Mouse (Mus musculus): ENCODE data around the gene Frmd4b. TPM values are rescaled to one million over a fixed set of nuclear protein-coding genes. Genes with fewer than 3 reads are reported as not detected.

Frmd4b gene
- total and polyA plus RNA-seq, 3 experiments = 0.44 to 2.9 TPM; not detected in 1

DNA sequence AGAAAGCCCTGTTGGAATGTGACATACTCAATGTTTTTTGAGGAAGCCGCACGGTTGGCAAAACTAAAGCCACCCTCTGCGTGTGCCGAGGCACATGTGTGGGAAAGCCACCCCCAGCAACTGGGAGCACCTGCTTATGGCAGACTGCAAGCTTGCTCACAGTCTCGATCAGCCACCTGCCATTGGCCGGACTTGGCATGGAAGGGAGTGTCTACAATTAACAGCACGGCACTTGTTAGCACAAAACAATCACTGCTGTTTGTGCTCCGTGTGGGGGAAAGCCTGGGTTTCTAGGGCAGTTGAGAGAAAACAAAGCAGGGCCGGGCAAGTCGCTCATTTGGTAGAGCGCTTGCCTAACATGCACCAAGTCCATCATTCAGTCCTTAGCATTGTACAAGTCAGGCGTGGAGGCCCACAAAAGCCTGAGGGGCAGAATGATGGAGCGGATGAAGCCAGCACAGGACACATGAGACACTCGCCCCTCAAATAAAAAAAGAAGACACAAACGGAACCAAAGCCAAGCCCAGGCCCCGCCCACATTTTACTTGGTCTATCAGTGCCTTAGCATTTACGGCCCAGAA, 277.0 kb downstream of the Frmd4b start:
- no peaks in the 10 kb centered on the region for H3K4me1 ChIP-seq (ENCODE audit: insufficient read depth, low read depth, low read length)
- no peak for TF ChIP-seq TAL1 (conservative IDR thresholded peaks at IDR 0.05; ENCODE audit: low read depth, low read length)
- no peak for TF ChIP-seq CTCF (IDR thresholded peaks at IDR 0.05; ENCODE audit: low read depth, low read length)
- no peak for TF ChIP-seq GATA1 (IDR thresholded peaks at IDR 0.05; ENCODE audit: borderline replicate concordance, low read length)
- no peak for TF ChIP-seq POLR2AphosphoS5 (IDR thresholded peaks at IDR 0.05; ENCODE audit: insufficient replicate concordance, low read depth, low read length)
- H3K36me3 ChIP-seq (replicated peaks) = no peaks in the 10 kb centered on the region
- H3K9me3 ChIP-seq (replicated peaks) = peaks cover 38% of the 10 kb centered on the region
- no peak for ATAC-seq (ENCODE audit: extremely low read depth, insufficient number of reproducible peaks, low FRiP score, poor library complexity, severe bottlenecking)
- H3K4me3 ChIP-seq (ENCODE audit: low read depth, low read length) = no peak overlapping the region
- H3K27me3 ChIP-seq (ENCODE audit: insufficient read depth, low read length) = no peaks in the 10 kb centered on the region
- no peak for DNase-seq (ENCODE audit: low spot score)

GRCm38 (mm10) chr6:97339271-97339681, 278.1 kb downstream of the Frmd4b start:
- no peak for TF ChIP-seq TAL1 (conservative IDR thresholded peaks at IDR 0.05; ENCODE audit: low read depth, low read length)
- TF ChIP-seq GATA1 (IDR thresholded peaks at IDR 0.05; ENCODE audit: borderline replicate concordance, low read length) = no peak
- TF ChIP-seq CTCF (IDR thresholded peaks at IDR 0.05; ENCODE audit: low read depth, low read length) = no peak
- no peak for TF ChIP-seq GATA2 (IDR thresholded peaks at IDR 0.05; ENCODE audit: borderline replicate concordance, low read depth, low read length)
- no peak for TF ChIP-seq POLR2AphosphoS5 (IDR thresholded peaks at IDR 0.05; ENCODE audit: insufficient replicate concordance, low read depth, low read length)
- Histone ChIP-seq H3K4me1 (ENCODE audit: insufficient read depth, low read depth, low read length) (no peaks in the 10 kb centered on the region), H3K36me3 (replicated peaks) (no peaks in the 10 kb centered on the region), H3K4me3 (ENCODE audit: low read depth, low read length) (no peak overlapping the region), H3K9me3 (replicated peaks) (peaks cover 38% of the 10 kb centered on the region), H3K27me3 (ENCODE audit: insufficient read depth, low read length) (no peaks in the 10 kb centered on the region)
- ATAC-seq (ENCODE audit: extremely low read depth, insufficient number of reproducible peaks, low FRiP score, poor library complexity, severe bottlenecking) (no peak), DNase-seq (ENCODE audit: low spot score) (no peak)

GRCm38 (mm10) chr6:97338843-97339242, 278.5 kb downstream of the Frmd4b start:
- no peaks in the 10 kb centered on the region for H3K36me3 ChIP-seq (replicated peaks)
- DNase-seq (ENCODE audit: low spot score) = no peak
- peaks cover 35% of the 10 kb centered on the region for H3K9me3 ChIP-seq (replicated peaks)
- H3K4me1 ChIP-seq (ENCODE audit: insufficient read depth, low read depth, low read length) = no peaks in the 10 kb centered on the region
- no peak for ATAC-seq (ENCODE audit: extremely low read depth, insufficient number of reproducible peaks, low FRiP score, poor library complexity, severe bottlenecking)
- no peaks in the 10 kb centered on the region for H3K27me3 ChIP-seq (ENCODE audit: insufficient read depth, low read length)
- TF ChIP-seq TAL1 (conservative IDR thresholded peaks at IDR 0.05; ENCODE audit: low read depth, low read length) (no peak), CTCF (IDR thresholded peaks at IDR 0.05; ENCODE audit: low read depth, low read length) (no peak), GATA2 (IDR thresholded peaks at IDR 0.05; ENCODE audit: borderline replicate concordance, low read depth, low read length) (no peak)
- no peak overlapping the region for H3K4me3 ChIP-seq (ENCODE audit: low read depth, low read length)

- no peaks in the 10 kb centered on the region for H3K36me3 ChIP-seq (replicated peaks)
- no peak for DNase-seq (ENCODE audit: low spot score)
- TF ChIP-seq CTCF (IDR thresholded peaks at IDR 0.05; ENCODE audit: low read depth, low read length) (no peak), TAL1 (conservative IDR thresholded peaks at IDR 0.05; ENCODE audit: low read depth, low read length) (no peak), GATA1 (IDR thresholded peaks at IDR 0.05; ENCODE audit: borderline replicate concordance, low read length) (no peak)
Observed at GRCm38 (mm10) chr6:97333323-97333722, 284.0 kb downstream of the Frmd4b start.

DNA sequence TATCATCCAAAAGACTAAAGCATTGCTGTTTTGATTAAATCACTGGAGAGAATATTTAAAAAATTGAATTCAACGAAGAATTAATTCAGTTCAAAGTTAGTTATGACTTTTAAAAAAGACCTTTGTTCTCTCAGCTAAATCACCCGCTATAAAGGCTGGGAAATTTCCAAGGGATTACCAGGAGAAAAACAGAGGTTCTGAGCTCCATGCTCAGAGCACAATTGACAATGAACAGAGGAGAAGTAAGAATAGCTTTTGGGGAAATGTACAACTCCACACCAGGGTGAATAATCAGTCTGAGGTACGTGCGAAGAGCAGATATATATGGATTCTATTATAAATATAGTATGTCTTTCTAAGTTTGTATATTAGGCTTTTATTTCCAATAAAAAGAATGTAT, 293.4 kb downstream of the Frmd4b start:
- no peak for DNase-seq (ENCODE audit: low spot score)
- Histone ChIP-seq H3K4me1 (ENCODE audit: insufficient read depth, low read depth, low read length) (no peaks in the 10 kb centered on the region), H3K4me3 (ENCODE audit: low read depth, low read length) (no peak overlapping the region), H3K36me3 (replicated peaks) (no peaks in the 10 kb centered on the region), H3K9me3 (replicated peaks) (peaks cover 36% of the 10 kb centered on the region), H3K27me3 (ENCODE audit: insufficient read depth, low read length) (no peaks in the 10 kb centered on the region)
- TF ChIP-seq POLR2AphosphoS5 (IDR thresholded peaks at IDR 0.05; ENCODE audit: insufficient replicate concordance, low read depth, low read length) = no peak
- TF ChIP-seq GATA1 (IDR thresholded peaks at IDR 0.05; ENCODE audit: borderline replicate concordance, low read length) = no peak
- no peak for TF ChIP-seq GATA2 (IDR thresholded peaks at IDR 0.05; ENCODE audit: borderline replicate concordance, low read depth, low read length)
- TF ChIP-seq CTCF (IDR thresholded peaks at IDR 0.05; ENCODE audit: low read depth, low read length) = no peak
- TF ChIP-seq TAL1 (conservative IDR thresholded peaks at IDR 0.05; ENCODE audit: low read depth, low read length) = no peak
- no peak for ATAC-seq (ENCODE audit: extremely low read depth, insufficient number of reproducible peaks, low FRiP score, poor library complexity, severe bottlenecking)

More at GRCm38 (mm10) chr6:97333323-97333722, 284.0 kb downstream of the Frmd4b start:
- Histone ChIP-seq H3K27me3 (ENCODE audit: insufficient read depth, low read length) (no peaks in the 10 kb centered on the region), H3K4me3 (ENCODE audit: low read depth, low read length) (no peak overlapping the region), H3K9me3 (replicated peaks) (peaks cover 20% of the 10 kb centered on the region), H3K4me1 (ENCODE audit: insufficient read depth, low read depth, low read length) (no peaks in the 10 kb centered on the region)
- ATAC-seq (ENCODE audit: extremely low read depth, insufficient number of reproducible peaks, low FRiP score, poor library complexity, severe bottlenecking) = no peak

DNA sequence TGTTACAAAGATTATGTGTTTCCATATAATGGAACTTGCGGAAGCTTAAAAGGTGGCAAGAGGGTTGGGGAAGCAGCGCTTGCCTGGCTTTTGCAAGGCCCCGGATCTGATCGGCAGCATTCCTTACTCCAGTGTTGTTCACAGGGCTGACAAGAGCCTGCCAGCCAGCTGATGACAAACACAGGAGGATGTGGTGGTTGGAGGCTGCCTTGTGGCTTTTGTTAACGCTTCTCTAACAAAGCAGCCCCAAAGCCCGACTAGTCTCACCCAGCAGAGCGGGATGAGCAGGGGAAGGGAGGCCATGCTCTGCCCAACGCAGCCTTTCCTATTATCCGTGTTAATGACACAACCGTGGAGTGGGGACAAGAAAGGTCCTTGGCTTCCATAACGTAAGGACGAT, 295.2 kb downstream of the Frmd4b start:
- DNase-seq (ENCODE audit: low spot score) = no peak
- H3K27me3 ChIP-seq (ENCODE audit: insufficient read depth, low read length) = no peaks in the 10 kb centered on the region
- H3K36me3 ChIP-seq (replicated peaks) = no peaks in the 10 kb centered on the region
- no peaks in the 10 kb centered on the region for H3K4me1 ChIP-seq (ENCODE audit: insufficient read depth, low read depth, low read length)
- no peak for ATAC-seq (ENCODE audit: extremely low read depth, insufficient number of reproducible peaks, low FRiP score, poor library complexity, severe bottlenecking)
- H3K9me3 ChIP-seq (replicated peaks) = peaks cover 40% of the 10 kb centered on the region
- no peak for TF ChIP-seq POLR2AphosphoS5 (IDR thresholded peaks at IDR 0.05; ENCODE audit: insufficient replicate concordance, low read depth, low read length)
- TF ChIP-seq CTCF (IDR thresholded peaks at IDR 0.05; ENCODE audit: low read depth, low read length) = no peak
- TF ChIP-seq TAL1 (conservative IDR thresholded peaks at IDR 0.05; ENCODE audit: low read depth, low read length) = no peak
- no peak for TF ChIP-seq GATA1 (IDR thresholded peaks at IDR 0.05; ENCODE audit: borderline replicate concordance, low read length)
- no peak for TF ChIP-seq GATA2 (IDR thresholded peaks at IDR 0.05; ENCODE audit: borderline replicate concordance, low read depth, low read length)
- H3K4me3 ChIP-seq (ENCODE audit: low read depth, low read length) = no peak overlapping the region
